Mouse (Mus musculus) cerebellum, adult 2 months (tissue): ENCODE data around the gene Ccdc167. TPM values are rescaled to one million over a fixed set of nuclear protein-coding genes. Genes with fewer than 3 reads are reported as not detected.

ENCODE experiments used
- DNase-seq, 2 experiments: peaks; one replicate each; pipeline ENCODE4 v3.0.0; 2021
- H3K27ac ChIP-seq: fragments of 200-500 bp; 2 replicates; pipeline ENCODE4 v1.5.1; 2012; ENCODE audit warnings: low read length, control low read depth, inconsistent platforms; ENCODE audit not compliant: insufficient read depth
- H3K27me3 ChIP-seq: fragments of 200-500 bp; 2 replicates; pipeline ENCODE4 v1.6.1; 2012; ENCODE audit warnings: inconsistent platforms, mild to moderate bottlenecking, low read length, moderate library complexity; ENCODE audit not compliant: control insufficient read depth, insufficient read depth
- H3K4me1 ChIP-seq: fragments of 200-500 bp; 2 replicates; pipeline ENCODE4 v1.6.1; 2011; ENCODE audit warnings: low read length; ENCODE audit not compliant: control insufficient read depth, insufficient read depth
- H3K4me3 ChIP-seq: fragments of 200-500 bp; replicated peaks from 2 replicates; pipeline ENCODE3; 2011; ENCODE audit warnings: mild to moderate bottlenecking, low read depth, low read length, control low read depth; ENCODE audit not compliant: insufficient read depth
- CTCF ChIP-seq: fragments of 200-500 bp; IDR thresholded peaks from 2 replicates; pipeline ENCODE4 v1.5.1; 2011; ENCODE audit warnings: low read depth, mild to moderate bottlenecking, control low read depth, low read length, moderate library complexity, borderline replicate concordance; ENCODE audit not compliant: insufficient read depth
- POLR2A ChIP-seq: fragments of 200-500 bp; IDR thresholded peaks from 2 replicates; pipeline ENCODE4 v1.6.1; 2011; ENCODE audit warnings: low read length, control low read depth, borderline replicate concordance; ENCODE audit not compliant: insufficient read depth
- WGBS: fragments of 180-500 bp; shearing (Covaris S2); methylation state at CpG from one replicate; pipeline ENCODE4 v1.1.7; 2018; 5-methylcytosine and 5-hydroxymethylcytosine counted together
- polyA plus RNA-seq: library from polyadenylated mRNA; depleted of rRNA; stranded (reverse); fragments of >200 nt; gene quantifications from 2 replicates; pipeline ENCODE4 v1.2.3, GENCODE M21; 2012

The Ccdc167 gene
- polyA plus RNA-seq, 1 experiment: 25.9 TPM

DNA sequence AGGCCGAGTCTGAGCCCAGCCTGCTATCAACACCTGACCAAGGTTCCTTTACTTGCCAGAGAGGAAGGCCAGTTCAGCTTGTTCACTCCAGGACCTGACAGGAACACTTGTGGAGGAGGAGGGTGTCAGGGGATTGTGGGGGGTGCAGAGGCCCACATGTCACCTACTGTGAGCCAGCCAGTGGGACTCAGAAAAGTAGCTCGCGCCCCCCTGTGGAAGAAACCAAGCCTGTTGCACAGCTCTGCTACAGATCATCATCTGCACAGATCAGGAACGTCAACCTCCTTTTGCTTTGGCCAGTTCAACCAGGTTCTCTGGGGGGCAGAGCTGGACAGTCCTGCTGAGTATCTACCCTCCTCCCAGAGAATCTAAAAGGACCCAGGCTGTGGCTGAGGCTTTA lies 37.7 kb upstream of the Ccdc167 start:
- TF ChIP-seq POLR2A (no peak), CTCF (0 out of 2 replicates have a peak, but pooled peaks have one; percentile 19)
- Histone ChIP-seq H3K27me3 (no peaks in the 10 kb centered on the region), H3K4me3 (no peak overlapping the region), H3K4me1 (peaks cover 22% of the 10 kb centered on the region), H3K27ac (no peak overlapping the region)
- no peak for DNase-seq
- 59% methylated on average over 4 of the region's 4 CpGs for WGBS

DNA sequence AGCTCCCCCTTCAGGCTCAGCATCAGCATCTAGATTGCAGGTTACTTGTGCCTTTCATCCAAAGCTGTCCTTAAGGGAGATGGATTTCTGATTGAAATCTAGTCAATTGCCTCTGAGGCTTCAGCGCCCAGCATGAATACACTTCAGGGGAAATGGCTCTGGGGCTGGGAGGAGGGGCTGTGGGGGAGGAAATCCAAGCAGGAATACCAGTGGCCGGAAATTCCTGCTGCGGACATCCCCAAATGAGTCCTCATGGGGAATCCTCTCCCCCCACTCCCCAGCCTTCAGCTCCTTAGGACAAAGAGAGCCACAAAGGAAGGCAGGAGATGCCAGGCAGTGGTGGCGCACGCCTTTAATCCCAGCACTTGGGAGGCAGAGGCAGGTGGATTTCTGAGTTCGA lies 30.6 kb upstream of the Ccdc167 start:
- Histone ChIP-seq H3K27me3 (no peaks in the 10 kb centered on the region), H3K4me1 (peaks cover 16% of the 10 kb centered on the region), H3K4me3 (no peak overlapping the region), H3K27ac (no peak overlapping the region)
- 92% methylated on average over 6 of the region's 6 CpGs for WGBS
- DNase-seq: no peak
- TF ChIP-seq CTCF: no peak
- TF ChIP-seq POLR2A: no peak

DNA sequence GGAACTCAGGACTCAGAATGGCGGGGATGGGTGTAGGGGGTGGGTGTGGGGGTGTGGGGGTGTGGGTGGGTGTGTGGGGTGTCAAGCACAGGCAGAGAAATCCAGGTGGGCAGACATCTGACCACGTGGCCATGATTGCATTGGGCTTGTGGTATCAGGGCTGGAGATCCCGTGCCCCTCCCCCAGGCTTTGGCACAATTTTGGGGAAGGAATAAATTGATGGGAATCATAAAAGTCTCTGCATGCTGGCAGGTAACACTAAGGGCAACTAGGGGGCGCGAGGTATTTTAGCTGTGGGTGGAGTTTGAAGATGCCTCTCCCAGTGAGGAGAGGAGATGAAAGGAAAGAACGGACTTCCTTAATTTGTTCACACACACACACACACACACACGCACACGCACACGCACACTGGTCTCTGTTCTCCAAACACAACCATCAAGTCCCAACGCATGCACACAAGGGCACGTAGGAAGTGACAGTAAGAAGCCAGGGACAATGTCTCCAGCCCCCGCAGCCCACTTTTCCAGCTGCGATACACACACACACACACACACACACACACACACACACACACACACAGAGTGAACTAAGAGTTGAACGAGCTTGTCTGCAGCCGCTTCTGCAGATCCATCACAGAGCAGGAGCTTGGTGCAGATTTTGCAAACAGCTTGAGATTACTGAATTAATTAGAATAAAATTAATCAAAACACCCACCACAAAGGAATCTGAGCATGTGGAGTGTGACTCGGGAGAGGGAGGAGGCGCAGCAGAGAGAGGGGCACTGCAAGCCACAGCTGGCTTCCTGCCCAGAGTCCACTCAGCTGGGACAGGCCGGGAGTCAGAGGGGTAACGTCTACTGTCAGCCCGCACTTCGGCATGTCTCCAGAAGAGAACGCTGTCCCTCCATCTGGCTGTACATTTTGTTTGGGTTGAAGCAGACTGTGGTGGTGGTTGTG lies 21.3 kb upstream of the Ccdc167 start:
- WGBS: 28% methylated on average over 22 of the region's 22 CpGs
- no peak overlapping the region for H3K4me3 ChIP-seq
- DNase-seq: no peak
- H3K27ac ChIP-seq: no peak overlapping the region
- TF ChIP-seq CTCF (no peak), POLR2A (no peak)
- H3K27me3 ChIP-seq: no peaks in the 10 kb centered on the region
- H3K4me1 ChIP-seq: peaks cover 5% of the 10 kb centered on the region

DNA sequence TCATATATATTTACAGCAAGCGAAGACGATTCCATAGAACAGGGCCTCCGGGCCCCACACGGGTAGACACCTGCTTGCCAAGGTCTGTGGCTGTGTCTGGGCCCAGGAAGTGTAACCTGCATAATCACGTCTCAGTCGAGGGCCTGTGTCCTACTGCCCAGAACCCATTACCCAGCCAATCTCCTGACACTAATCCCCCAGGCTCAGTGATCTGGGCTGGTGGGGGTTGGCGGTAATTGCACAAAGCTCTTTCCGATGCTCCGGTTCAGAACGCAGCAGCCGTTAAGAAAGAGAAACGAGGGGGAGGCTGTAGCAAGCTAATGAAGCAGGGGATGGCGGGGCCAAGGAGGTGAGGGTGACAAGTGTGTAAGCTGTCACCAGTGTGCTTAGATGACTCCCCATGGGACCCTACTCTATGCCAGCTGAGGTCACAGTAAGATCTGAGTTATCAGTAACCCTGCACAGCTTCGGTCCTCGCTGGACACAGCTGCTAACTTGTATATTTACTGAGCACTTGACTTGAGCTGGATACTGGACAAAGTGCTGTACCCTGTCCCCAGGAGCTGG lies 19.7 kb upstream of the Ccdc167 start:
- no peak overlapping the region for H3K27ac ChIP-seq

DNA sequence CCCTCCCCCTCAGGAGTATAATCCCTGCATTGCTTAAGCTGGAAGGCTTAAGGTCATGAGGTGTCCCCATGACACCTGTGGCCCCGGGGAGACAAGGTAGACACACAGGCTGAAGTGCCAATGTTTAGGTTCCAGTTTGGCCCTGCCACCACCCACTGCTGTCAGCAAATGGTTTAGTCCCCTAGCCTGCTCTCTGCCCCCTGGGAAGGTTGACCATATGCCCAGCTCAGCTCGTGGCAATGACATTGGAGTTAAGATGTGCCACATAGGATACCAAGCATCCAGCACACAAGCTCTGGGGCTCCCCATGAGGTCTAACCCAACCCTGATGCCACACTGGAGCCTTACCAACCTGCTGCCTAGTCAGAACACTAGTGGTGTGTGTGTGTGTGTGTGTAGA lies 15.7 kb upstream of the Ccdc167 start:
- Histone ChIP-seq H3K4me1 (peaks cover 25% of the 10 kb centered on the region), H3K27ac (no peak overlapping the region), H3K4me3 (no peak overlapping the region), H3K27me3 (no peaks in the 10 kb centered on the region)
- peak in 1 of 2 experiments; percentile 33 for DNase-seq
- TF ChIP-seq POLR2A: no peak
- TF ChIP-seq CTCF: no peak
- 19% methylated on average over 2 of the region's 2 CpGs for WGBS

More for the DNA sequence above, 19.7 kb upstream of the Ccdc167 start:
- TF ChIP-seq CTCF (no peak), POLR2A (no peak)
- peaks cover 11% of the 10 kb centered on the region for H3K4me1 ChIP-seq
- H3K27me3 ChIP-seq: no peaks in the 10 kb centered on the region
- H3K4me3 ChIP-seq: no peak overlapping the region
- 70% methylated on average over 15 of the region's 15 CpGs for WGBS
- DNase-seq: no peak

DNA sequence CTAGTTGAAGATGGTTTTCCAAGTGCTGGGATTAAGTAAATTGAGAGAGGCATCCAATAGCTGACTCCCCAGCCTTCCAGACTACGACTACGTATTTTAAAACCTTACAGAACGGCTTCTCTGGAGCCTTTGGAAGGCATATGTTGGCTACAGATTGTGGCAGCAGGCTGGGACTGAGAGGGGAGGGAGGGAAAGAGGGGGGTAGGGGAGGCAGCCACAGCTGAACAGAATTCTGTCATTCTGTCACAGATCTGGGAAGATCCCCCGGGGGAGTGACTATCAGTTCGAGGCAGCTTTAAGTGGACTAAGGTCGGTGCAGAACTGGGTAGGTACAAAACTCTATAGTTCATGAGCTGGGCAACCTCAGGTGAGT lies 15.1 kb upstream of the Ccdc167 start:
- peak in 1 of 2 experiments; percentile 48 for DNase-seq
- Histone ChIP-seq H3K4me3 (no peak overlapping the region), H3K27ac (no peak overlapping the region)

DNA sequence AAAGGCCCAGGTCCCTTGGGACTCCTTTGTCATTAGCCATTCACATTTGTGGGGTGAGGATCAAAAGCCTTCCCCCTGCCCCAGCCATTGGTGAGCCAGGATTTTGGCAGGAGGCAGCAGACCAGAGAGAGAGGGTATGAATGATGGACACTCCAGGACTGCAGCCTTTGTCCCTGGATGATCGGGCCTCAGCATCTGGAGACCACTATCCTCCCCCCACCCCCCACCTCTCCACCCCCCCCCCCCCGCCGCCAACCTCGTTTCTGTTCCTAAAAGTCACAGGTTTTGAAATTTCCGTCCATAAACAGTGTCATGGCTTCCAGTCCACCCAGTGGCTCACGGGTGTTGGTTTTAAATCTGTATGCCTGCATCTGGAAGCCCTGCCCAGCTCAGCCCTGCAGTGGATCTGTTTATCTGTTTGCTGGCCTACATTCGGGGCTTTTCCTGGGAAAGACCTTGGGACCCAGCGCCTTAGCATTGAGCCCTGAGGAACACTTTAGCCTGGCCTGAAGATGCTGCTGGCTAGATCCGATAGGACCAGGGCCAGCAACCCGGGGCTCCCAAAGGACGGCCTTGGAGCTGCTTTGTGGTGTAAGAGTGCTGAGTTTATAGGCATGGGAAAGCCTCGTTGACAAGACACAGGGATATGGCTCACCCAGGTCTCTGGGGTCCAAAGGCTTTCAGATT lies 14.6 kb upstream of the Ccdc167 start:
- Histone ChIP-seq H3K27ac (no peak overlapping the region), H3K4me1 (peaks cover 25% of the 10 kb centered on the region), H3K4me3 (no peak overlapping the region), H3K27me3 (no peaks in the 10 kb centered on the region)
- WGBS: 40% methylated on average over 12 of the region's 12 CpGs
- no peak for TF ChIP-seq POLR2A
- TF ChIP-seq CTCF: no peak
- DNase-seq: no peak

More for the DNA sequence above, 15.1 kb upstream of the Ccdc167 start:
- Histone ChIP-seq H3K4me1 (peaks cover 25% of the 10 kb centered on the region), H3K27me3 (no peaks in the 10 kb centered on the region)
- TF ChIP-seq POLR2A: no peak
- TF ChIP-seq CTCF: no peak
- WGBS: 13% methylated on average over 6 of the region's 6 CpGs
